Mouse (Mus musculus): ENCODE data around the gene Rpl28.
"Not testable (repeated sequence)": the region's sequence is repeated elsewhere in the genome, so short reads cannot be mapped to it uniquely, and the experiment has no call there.

The Rpl28 gene

DNA sequence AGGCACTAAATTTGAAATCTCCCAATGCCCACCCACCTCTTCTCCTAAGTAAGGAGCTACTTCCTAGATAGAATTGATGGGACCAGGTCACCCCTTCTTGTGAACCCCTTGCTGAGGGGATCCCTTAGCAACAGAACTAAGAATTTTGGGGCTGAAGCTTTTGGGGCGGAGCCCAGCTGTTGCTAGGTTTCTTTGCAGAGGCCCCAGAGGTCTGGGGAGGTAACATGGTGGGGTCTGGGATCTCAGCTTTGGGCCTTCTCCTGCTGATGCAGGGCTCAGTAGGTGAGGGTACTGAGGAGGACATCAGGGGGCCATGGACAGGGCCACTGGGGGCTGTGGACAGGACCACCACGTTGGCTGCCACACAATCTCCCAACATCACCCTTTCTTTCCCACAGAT, 9.9 kb upstream of the Rpl28 start, which contains the start of the genes Il11 and Tmem190:
Gene Il11, minus strand, starts transcription at position 101 of the 400 bp plus-strand sequence.
Gene Tmem190, plus strand, starts transcription at position 179 of the 400 bp plus-strand sequence.
- DNase-seq (ENCODE audit: low read depth, low spot score) = no peak

DNA sequence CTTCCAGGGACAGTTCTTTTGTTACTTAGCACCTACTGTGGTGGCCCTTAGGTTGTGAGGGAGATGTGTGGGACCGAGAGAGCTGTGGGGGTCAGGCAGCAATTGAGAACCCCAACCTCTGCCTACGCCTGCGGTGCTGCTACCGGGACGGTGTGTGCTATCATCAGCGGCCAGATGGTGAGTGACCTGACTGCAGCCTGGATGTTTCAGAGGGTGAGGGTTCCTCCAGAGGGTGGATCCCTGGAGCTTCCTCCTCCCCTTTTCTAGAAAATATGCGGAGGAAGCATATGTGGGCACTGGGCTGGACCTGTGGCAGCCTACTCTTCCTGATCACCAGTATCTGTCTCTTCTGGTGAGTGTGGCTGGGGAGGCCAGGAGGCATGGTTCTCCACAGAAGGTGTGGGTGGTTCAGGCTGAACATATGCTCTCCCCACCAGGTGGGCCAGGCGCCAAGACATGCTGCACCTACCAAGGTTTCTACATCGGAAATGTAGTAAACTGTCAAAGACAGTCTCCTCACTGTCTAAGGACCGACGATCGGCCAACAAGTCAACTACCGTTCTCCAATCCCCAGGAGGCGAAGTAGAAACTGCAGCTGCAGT, 8.9 kb upstream of the Rpl28 start:
- DNase-seq (ENCODE audit: low read depth, low spot score) = no peak

DNA sequence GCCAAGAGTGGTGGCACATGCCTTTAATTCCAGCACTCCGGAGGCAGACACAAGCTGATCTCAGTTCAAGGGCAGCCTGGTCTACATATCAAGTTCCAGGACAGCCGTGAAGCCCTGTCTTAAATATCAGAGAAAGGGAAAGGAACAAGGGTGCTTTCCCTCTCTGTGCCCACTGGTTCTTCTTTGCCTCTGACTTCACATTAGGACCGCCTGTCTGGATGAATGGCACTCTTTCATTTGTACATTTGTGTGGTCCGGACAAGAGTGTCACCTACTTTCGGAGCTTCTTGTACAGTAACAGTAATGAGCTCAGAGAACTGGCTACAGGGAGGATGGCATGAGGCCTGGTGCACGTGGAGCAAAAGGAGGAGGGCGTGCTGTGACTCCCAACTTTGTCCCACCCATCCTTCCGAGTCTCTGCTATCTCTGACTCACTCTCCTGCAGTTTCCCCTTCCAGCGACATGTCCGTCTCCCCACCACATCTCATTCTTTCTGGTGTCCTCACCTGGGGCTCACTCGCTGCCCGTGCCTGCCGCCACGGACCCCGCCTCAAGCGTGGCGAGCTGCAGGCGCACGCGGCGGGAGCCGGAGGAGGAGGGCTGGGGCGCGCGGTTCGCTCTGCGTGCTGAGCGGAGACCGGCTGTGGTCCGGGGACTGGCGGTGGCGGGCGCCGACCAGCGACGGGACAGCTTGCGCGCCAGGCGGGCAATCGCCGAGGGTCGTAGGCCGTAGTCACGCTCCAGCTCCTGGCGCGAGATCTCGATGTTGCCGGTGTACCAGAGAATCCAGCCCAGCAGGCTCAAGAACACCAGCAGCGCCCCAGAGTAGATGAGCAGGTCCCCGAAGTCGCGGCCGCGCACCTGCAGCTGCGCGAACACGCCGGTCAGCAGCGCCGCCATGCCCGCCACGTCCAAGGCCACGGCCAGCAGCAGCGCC, 3.9 kb upstream of the Rpl28 start:
- DNase-seq (ENCODE audit: low read depth, low spot score) = peak; percentile 52

DNA sequence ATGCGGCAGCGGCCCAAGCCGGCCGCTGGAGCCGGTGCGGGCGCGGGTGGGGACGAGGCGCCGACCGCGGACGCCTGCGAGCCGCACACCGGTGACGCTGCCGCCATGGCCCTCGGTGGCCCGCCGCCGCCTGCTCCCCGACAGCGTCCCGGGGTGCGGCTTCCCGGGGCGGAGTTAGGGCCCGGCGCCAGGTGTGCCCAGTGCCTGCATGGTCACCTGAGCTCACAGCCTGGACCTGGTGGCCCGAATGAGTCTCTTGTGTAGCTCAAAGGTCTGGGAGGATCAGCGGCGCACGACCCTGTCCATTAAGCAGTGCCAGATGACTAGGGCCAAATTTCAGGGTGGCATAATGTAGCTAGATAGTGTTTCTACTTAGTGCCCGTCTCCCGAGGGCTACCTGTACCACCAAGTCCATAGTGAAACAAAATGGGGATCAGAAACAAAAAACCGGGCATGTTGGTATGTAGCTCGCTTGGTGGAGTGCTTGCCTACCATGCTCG, 3.2 kb upstream of the Rpl28 start, which contains the start of gene Tmem238:
Gene Tmem238, minus strand, starts transcription at position 221 of the 500 bp plus-strand sequence.
- peak; percentile 50 for DNase-seq (ENCODE audit: low read depth, low spot score)

- DNase-seq (ENCODE audit: low read depth, low spot score) = not testable (repeated sequence)
These were observed 574 bp downstream of the Rpl28 start for GRCm38 (mm10) chr7:4793248-4793647.

DNA sequence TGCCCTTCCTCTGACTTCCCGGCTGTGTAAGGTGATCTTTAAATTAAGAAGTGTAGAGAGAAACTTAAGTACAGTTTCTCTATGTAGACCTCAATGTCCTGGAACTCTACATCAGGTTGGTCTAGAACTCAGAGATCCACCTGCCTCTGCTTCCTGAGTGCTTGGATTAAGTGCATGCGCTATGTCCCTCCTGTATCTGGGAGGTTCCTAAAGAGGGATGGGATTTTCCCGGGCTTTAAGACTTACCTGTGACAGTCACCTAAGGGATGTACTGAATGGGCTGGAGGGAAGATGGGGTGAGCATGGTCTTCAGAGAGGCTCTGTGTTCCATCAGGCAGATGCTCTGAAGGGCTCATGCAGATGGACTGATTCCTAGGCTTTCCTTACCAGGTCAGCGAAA, 1.0 kb downstream of the Rpl28 start:
- DNase-seq (ENCODE audit: low read depth, low spot score) = no peak

- DNase-seq (ENCODE audit: low read depth, low spot score) = no peak
These were observed 2.0 kb downstream of the Rpl28 start for GRCm38 (mm10) chr7:4794631-4795168.

GRCm38 (mm10) chr7:4795767-4796433, 3.2 kb downstream of the Rpl28 start:
- DNase-seq (ENCODE audit: low read depth, low spot score) = peak; percentile 70

GRCm38 (mm10) chr7:4802247-4802646, 9.6 kb downstream of the Rpl28 start:
- DNase-seq (ENCODE audit: low read depth, low spot score) = no peak

- peak; percentile 69 for DNase-seq (ENCODE audit: low read depth, low spot score)
These were observed 14.0 kb downstream of the Rpl28 start for GRCm38 (mm10) chr7:4806716-4807115.

DNA sequence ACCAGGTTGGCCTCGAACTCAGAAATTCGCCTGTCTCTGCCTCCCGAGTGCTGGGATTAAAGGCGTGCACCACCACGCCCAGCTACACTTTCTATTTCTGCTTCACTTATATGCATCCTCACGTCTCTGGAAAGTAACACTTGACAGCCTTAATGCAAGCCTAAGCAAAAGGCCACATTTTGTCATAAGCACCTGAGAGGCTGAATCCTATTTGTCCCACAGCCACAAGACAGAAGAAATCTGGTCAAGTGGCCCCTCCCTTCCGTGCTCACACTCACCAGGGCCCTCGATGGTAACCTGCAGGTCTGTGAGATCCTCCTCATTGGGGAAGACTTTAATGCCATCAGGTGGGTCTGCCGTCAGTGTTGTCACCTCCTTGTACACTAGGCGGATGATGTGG, 18.5 kb downstream of the Rpl28 start:
- DNase-seq (ENCODE audit: low read depth, low spot score) = peak; percentile 32

GRCm38 (mm10) chr7:4811842-4812302, 19.2 kb downstream of the Rpl28 start:
- DNase-seq (ENCODE audit: low read depth, low spot score) = peak; percentile 64

GRCm38 (mm10) chr7:4812303-4813104, 19.8 kb downstream of the Rpl28 start, which contains the start of gene Ube2s:
Gene Ube2s, minus strand, starts transcription at chr7:4812590.
- peak; percentile 100 for DNase-seq (ENCODE audit: low read depth, low spot score)

DNA sequence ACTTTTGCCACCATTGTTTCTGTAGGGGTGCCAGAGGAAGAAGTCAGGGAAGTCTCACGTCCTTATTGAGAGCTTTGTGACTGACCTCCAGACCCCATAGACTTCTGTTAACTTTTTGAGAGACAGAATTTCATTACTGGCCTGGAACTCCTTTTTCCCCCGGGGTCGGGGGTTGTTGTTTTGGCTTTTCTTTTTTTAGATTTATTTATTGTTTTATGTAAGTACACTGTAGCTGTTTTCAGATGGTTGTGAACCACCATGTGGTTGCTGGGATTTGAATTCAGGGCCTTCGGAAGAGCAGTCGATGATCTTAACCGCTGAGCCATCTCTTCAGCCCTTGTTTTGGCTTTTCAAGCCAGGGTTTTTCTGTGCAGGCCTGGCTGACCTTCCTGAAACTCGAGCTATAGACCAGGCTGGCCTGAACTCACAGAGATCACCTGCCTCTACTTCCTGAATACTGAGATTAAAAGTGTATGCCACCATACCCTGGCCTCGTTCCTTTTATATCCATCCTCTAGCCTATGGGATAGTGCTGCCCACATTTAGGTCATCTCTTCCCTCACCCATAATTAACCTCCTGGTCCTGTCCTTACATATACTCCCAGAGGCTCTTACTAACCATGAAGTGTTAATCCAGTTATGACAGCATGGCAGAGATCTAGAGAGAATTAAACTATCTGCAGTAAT, 20.6 kb downstream of the Rpl28 start:
- no peak for DNase-seq (ENCODE audit: low read depth, low spot score)

DNA sequence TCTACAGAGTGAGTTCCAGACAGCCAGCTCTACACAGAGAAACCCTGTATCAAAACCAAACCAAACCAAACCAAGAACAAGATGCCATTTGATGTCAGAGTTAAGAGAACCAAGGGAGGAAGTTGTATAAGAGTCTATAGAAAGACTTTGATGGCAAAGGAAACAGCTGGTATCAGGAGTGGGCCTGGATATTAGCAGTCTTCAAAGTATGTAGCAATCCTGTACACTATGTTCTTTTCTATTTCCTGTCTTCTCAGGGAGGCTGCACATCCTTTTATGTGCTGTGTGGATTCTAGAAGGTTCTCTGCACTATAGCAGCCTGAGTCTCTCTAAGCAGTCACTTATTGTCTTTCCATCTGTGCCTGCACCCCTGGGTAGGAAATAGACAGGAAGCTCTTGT, 23.9 kb downstream of the Rpl28 start:
- peak; percentile 80 for DNase-seq (ENCODE audit: low read depth, low spot score)

GRCm38 (mm10) chr7:4820925-4821324, 28.3 kb downstream of the Rpl28 start:
- DNase-seq (ENCODE audit: low read depth, low spot score) = not testable (repeated sequence)

DNA sequence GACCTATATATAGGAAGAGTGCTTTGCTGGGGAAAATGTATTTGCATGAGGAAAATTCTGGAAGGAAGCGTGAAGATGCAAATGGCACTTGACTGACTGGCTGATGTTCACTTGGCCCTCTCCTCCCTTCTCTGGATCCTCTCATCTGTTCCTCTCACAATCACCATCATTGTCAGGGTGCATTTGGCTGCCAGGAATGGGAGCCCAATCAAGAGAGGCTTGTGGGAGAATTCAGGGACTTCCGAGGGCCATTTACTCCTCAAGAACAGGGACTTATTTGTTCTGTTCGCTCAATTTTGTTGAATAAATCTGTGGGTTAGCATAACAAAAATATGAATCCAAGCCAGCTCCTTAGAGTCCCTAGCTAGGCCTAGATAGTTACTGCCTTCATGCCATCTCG, 29.0 kb downstream of the Rpl28 start:
- DNase-seq (ENCODE audit: low read depth, low spot score) = no peak

- no peak for DNase-seq (ENCODE audit: low read depth, low spot score)
These were observed 29.7 kb downstream of the Rpl28 start for GRCm38 (mm10) chr7:4822162-4822907.

DNA sequence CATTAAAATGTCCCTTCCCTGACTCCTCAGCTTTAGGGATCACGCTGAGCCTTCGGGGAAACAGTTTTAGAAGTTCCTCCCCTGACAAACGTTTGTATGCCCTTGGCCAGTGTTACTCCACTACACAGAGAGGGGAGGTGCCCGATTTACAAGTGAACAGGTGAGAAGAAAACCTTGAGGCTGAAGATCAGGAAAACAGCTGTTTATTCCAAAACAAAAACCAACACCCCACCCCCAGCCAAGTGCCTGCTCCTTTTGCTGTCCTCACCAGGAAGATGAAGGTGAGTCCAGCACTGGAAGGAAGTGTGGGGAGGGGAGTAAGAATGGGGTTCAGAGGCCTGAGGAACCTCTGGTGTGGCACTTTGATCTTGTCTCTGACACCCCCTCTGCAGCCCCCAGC, 32.7 kb downstream of the Rpl28 start:
- no peak for DNase-seq (ENCODE audit: low read depth, low spot score)

Measured in CD4-positive helper T cell, adult 2 months (primary cell).